Mouse (Mus musculus) MEL (cell line): Measurements from ENCODE around the gene Isca1.

ENCODE experiments used
- CTCF ChIP-seq, 3 experiments: IDR thresholded peaks in 2 of 3; conservative IDR thresholded peaks in 1 of 3; 2 replicates each; pipeline ENCODE4 v1.5.1; 2011 to 2012; ENCODE audit warnings: low read length in 3 of 3, low read depth in 2 of 3, mild to moderate bottlenecking in 2 of 3, improper control_type of control experiment in 1 of 3, inconsistent platforms in 1 of 3, mixed read lengths in 1 of 3, moderate library complexity in 1 of 3; ENCODE audit not compliant: control insufficient read depth in 1 of 3, insufficient read depth in 1 of 3, poor library complexity in 1 of 3, severe bottlenecking in 1 of 3
- ZKSCAN1 ChIP-seq: IDR thresholded peaks from 2 replicates; pipeline ENCODE4 v1.6.1; 2012; ENCODE audit warnings: low read depth, mild to moderate bottlenecking, inconsistent platforms, low read length, improper control_type of control experiment, moderate library complexity

DNA sequence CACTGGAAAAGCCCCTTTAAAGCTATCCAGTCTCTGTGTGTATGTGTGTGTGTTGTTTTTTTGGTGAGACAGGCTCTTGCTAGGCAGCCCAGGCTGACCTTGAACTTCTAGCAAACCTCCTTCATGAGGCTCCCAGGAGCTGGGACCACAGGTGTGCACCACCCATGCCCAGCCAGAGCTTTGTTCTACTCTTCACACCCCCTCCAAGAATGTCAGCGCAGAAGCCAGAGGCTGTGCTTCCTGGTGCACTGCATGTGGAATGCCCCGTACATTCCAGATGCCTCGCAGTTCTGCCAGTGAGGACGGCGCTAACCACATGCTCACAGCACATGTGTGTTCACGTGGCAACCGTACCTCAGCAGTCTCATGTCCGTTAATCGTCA, 26.8 kb upstream of the Isca1 start:
- TF ChIP-seq CTCF (IDR thresholded peaks at IDR 0.05 in 2 of 3, conservative IDR thresholded peaks at IDR 0.05 in 1 of 3; ENCODE audit: control insufficient read depth in 1 of 3, insufficient read depth in 1 of 3, low read depth in 2 of 3, low read length in 3 of 3, poor library complexity in 1 of 3, severe bottlenecking in 1 of 3) (no peak), ZKSCAN1 (no peak)
